Mouse (Mus musculus) heart, embryonic 16.5 days (tissue): Measurements from ENCODE around the gene Klhl7. TPM values are rescaled to one million over a fixed set of nuclear protein-coding genes. Genes with fewer than 3 reads are reported as not detected.

Experiments
- ATAC-seq: fragments of 200-750 bp; cut with Nextera tagmentation; replicated peaks from 2 replicates; pipeline ENCODE4 v1.8.0; 2017; ENCODE audit warnings: moderate number of reproducible peaks; ENCODE audit not compliant: insufficient read depth, low FRiP score; ENCODE audit errors: extremely low read depth
- H3K27ac ChIP-seq: fragments of 300-500 bp; sonication (generic); 2 replicates; pipeline ENCODE4 v1.5.1; 2014; ENCODE audit warnings: mild to moderate bottlenecking, low read length, control low read depth, moderate library complexity
- H3K27me3 ChIP-seq: fragments of 300-500 bp; sonication (generic); 2 replicates; pipeline ENCODE4 v1.6.1; 2014; ENCODE audit warnings: low read length, mixed read lengths; ENCODE audit not compliant: control insufficient read depth, insufficient read depth
- H3K36me3 ChIP-seq: fragments of 300-500 bp; sonication (generic); 2 replicates; pipeline ENCODE4 v1.6.1; 2014; ENCODE audit not compliant: control insufficient read depth, insufficient read depth
- H3K4me1 ChIP-seq: fragments of 300-500 bp; sonication (generic); 2 replicates; pipeline ENCODE4 v1.6.1; 2014; ENCODE audit warnings: low read length, mixed read lengths; ENCODE audit not compliant: control insufficient read depth, insufficient read depth
- H3K4me2 ChIP-seq: fragments of 300-500 bp; sonication (generic); 2 replicates; pipeline ENCODE4 v1.6.1; 2014; ENCODE audit warnings: low read depth, mild to moderate bottlenecking, control low read depth, low read length
- H3K4me3 ChIP-seq: fragments of 300-500 bp; sonication (generic); 2 replicates; pipeline ENCODE4 v1.5.1; 2014; ENCODE audit warnings: mild to moderate bottlenecking, control low read depth, low read length
- H3K9ac ChIP-seq: fragments of 300-500 bp; sonication (generic); 2 replicates; pipeline ENCODE4 v1.6.1; 2014; ENCODE audit warnings: low read length, control low read depth
- H3K9me3 ChIP-seq: fragments of 300-500 bp; sonication (generic); replicated peaks from 2 replicates; pipeline ENCODE4 v1.6.1; 2016; ENCODE audit warnings: low read length; ENCODE audit not compliant: control insufficient read depth
- WGBS: fragments of 180-500 bp; shearing (Covaris S2); extraction: QIAGEN DNeasy Blood & Tissue Kit; methylation state at CpG from one replicate; pipeline ENCODE4 v1.1.7; 2014; 5-methylcytosine and 5-hydroxymethylcytosine counted together
- polyA plus RNA-seq: library from polyadenylated mRNA; unstranded; fragments of >200 nt; fragmentation: Nextera tagmentation; extraction: Ambion mirVana; gene quantifications from 2 replicates; pipeline ENCODE4 v1.2.1, GENCODE M21; 2015

Klhl7 gene
- polyA plus RNA-seq, 1 experiment from 2014 or later: 49.2 TPM

DNA sequence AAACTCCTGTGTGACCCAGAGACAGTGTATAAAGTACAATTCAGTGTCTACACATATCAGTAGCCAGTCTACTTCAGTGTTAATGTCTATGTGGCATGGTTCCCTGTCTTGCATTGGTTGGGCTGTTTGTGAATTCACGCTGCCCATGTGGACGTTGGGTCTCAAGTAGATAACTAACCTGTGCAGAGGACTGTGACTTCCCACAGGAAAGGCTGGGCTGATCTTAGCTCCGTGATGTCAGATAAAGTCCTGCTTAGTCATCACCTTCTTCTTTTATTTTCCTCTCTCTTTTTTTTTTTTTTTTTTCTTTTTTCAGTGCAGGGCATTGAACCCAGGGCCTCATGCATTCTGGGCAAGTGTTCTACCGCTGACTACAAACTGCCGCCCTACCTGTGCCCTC is 108.1 kb downstream of the Klhl7 start:
- H3K4me1 ChIP-seq: no peaks in the 10 kb centered on the region
- no peak overlapping the region for H3K4me2 ChIP-seq
- no peak overlapping the region for H3K4me3 ChIP-seq
- ATAC-seq: no peak
- no peaks in the 10 kb centered on the region for H3K9me3 ChIP-seq
- H3K36me3 ChIP-seq: no peaks in the 10 kb centered on the region
- no peak overlapping the region for H3K9ac ChIP-seq
- 70% methylated on average over 5 of the region's 5 CpGs for WGBS
- no peaks in the 10 kb centered on the region for H3K27me3 ChIP-seq
- no peak overlapping the region for H3K27ac ChIP-seq

Other genes with a start within 250 kb of the Klhl7 start
- 34.1 and 35.0 TPM in 2 replicates for gene Fam126a, start 69.9 kb upstream of the Klhl7 start, polyA plus RNA-seq
- gene Nupl2, start 64.4 kb downstream of the Klhl7 start, polyA plus RNA-seq: 11.5 and 13.2 TPM in 2 replicates